Mouse (Mus musculus): ENCODE measurements around the gene Ugt1a6a.

DNA sequence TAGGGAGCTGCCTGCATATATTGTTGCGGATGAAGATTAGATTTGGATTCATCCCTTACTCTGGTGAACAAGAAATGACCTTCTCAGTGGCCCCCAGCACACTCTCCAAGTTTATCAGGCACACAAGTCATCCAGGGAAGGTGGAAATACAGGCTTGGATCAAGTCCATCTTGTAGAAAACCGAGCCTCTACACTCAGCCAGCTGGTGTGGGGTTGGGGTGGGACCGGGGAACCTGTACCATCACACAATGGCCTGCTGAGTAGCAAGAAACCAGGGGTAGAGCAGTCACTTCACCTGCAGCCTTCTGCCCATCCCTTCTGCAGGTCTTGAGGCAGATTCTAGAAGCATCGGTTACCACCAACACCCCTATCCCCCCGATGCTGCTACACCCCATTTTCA, 100.0 kb downstream of the Ugt1a6a start:
- no peak for TF ChIP-seq CTCF (IDR thresholded peaks at IDR 0.05; ENCODE audit: low read depth, low read length)
- no peak for TF ChIP-seq POLR2A (IDR thresholded peaks at IDR 0.05; ENCODE audit: extremely low read depth, insufficient read depth, low read length)
